Mouse (Mus musculus): ENCODE measurements around the gene Ascl5.

Ascl5 gene

DNA sequence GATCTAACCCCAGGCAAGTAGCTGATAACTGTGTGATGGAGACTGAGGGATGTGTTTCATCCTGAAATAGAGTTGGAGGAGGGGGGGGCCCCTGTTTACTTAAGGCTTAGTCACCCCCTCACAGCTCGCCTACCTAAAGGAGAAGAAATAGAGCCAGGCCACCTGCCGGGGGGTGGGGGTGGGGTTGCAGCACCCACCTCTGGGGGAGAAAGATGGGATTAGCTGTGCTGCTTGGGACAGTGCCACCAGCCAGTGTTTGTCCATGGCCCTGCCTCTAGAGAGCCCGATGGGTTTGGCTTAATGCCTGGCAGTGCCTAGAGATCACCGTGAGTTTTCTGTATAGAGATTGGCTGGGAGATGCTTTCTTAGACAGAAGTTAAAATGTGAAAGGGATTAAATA lies 9.7 kb upstream of the Ascl5 start:
- TF ChIP-seq NANOG (IDR thresholded peaks at IDR 0.05; ENCODE audit: borderline replicate concordance, low read length) = no peak
- no peak for TF ChIP-seq POU5F1 (IDR thresholded peaks at IDR 0.05; ENCODE audit: borderline replicate concordance, low read length)
- TF ChIP-seq CTCF (conservative IDR thresholded peaks at IDR 0.05; ENCODE audit: low read length) = no peak
- H3K27me3 ChIP-seq (ENCODE audit: insufficient read depth, low read length) = peaks cover 30% of the 10 kb centered on the region
- no peaks in the 10 kb centered on the region for H3K36me3 ChIP-seq (ENCODE audit: insufficient read depth, low read length)
- peaks cover 5% of the 10 kb centered on the region; the same call in 1 of the 2 replicates for H3K4me1 ChIP-seq (replicated peaks; ENCODE audit: low read depth, low read length)
- H3K9me3 ChIP-seq (ENCODE audit: low read length) = 0 out of 2 replicates have a peak, but pooled peaks cover 1% of the 10 kb centered on the region
- no peak overlapping the region for H3K4me3 ChIP-seq (replicated peaks; ENCODE audit: low read length)

- peaks cover 45% of the 10 kb centered on the region for H3K27me3 ChIP-seq (ENCODE audit: insufficient read depth, low read length)
- H3K4me3 ChIP-seq (replicated peaks; ENCODE audit: low read length) = no peak overlapping the region
- no peaks in the 10 kb centered on the region for H3K36me3 ChIP-seq (ENCODE audit: insufficient read depth, low read length)
- peaks cover 7% of the 10 kb centered on the region for H3K4me1 ChIP-seq (replicated peaks; ENCODE audit: low read depth, low read length)
- TF ChIP-seq NANOG (IDR thresholded peaks at IDR 0.05; ENCODE audit: borderline replicate concordance, low read length) (no peak), CTCF (conservative IDR thresholded peaks at IDR 0.05; ENCODE audit: low read length) (peak; percentile 65), POU5F1 (IDR thresholded peaks at IDR 0.05; ENCODE audit: borderline replicate concordance, low read length) (no peak)
- 0 out of 2 replicates have a peak, but pooled peaks cover 3% of the 10 kb centered on the region for H3K9me3 ChIP-seq (ENCODE audit: low read length)
These were observed 4.8 kb upstream of the Ascl5 start for GRCm38 (mm10) chr1:136045774-136046173.

DNA sequence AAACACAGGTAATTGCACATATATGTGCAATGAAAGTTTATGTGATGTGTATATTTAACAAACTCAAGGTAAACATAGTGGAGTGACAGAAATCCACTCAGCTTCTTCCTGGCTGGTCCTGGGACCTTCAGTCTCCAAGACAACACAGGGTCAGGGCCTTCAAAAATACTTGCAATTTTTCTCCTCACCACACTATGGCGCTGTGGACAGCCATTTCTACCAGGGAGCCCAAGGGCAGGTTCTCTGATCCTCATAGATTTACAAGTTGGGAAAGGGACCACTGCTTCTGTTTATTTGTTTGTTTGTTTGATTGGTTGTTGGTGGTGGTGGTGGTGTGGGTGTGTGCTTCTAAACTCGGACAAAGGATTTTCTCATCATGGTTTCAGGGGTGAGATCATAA lies 3.2 kb upstream of the Ascl5 start:
- Histone ChIP-seq H3K9me3 (ENCODE audit: low read length) (0 out of 2 replicates have a peak, but pooled peaks cover 3% of the 10 kb centered on the region), H3K4me1 (replicated peaks; ENCODE audit: low read depth, low read length) (peaks cover 13% of the 10 kb centered on the region), H3K36me3 (ENCODE audit: insufficient read depth, low read length) (no peaks in the 10 kb centered on the region), H3K27me3 (ENCODE audit: insufficient read depth, low read length) (peaks cover 52% of the 10 kb centered on the region), H3K4me3 (replicated peaks; ENCODE audit: low read length) (no peak overlapping the region)
- TF ChIP-seq POU5F1 (IDR thresholded peaks at IDR 0.05; ENCODE audit: borderline replicate concordance, low read length) (no peak), NANOG (IDR thresholded peaks at IDR 0.05; ENCODE audit: borderline replicate concordance, low read length) (no peak), CTCF (conservative IDR thresholded peaks at IDR 0.05; ENCODE audit: low read length) (peak; percentile 41)

DNA sequence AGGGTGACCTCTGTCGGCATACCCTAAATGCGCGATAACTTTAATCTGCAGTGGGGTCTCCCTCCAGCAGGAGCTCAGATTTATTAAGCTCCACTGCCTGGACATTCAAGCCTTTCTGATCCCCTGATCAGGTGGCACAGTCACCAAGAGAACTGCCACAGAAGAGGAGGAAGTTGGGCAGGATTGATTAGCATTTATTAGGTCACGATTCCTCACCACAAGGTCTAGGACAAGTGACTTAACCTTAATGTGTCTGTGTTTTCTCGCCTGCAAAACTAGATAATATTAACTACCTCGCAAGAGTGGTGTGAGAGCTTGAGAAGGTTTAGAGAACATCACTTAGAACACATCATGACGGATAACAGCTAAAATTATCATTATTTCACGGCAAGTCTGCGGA lies 2.7 kb upstream of the Ascl5 start:
- Histone ChIP-seq H3K4me3 (replicated peaks; ENCODE audit: low read length) (no peak overlapping the region), H3K36me3 (ENCODE audit: insufficient read depth, low read length) (no peaks in the 10 kb centered on the region), H3K4me1 (replicated peaks; ENCODE audit: low read depth, low read length) (peaks cover 17% of the 10 kb centered on the region), H3K9me3 (ENCODE audit: low read length) (0 out of 2 replicates have a peak, but pooled peaks cover 3% of the 10 kb centered on the region), H3K27me3 (ENCODE audit: insufficient read depth, low read length) (peaks cover 53% of the 10 kb centered on the region)
- TF ChIP-seq POU5F1 (IDR thresholded peaks at IDR 0.05; ENCODE audit: borderline replicate concordance, low read length) (no peak), NANOG (IDR thresholded peaks at IDR 0.05; ENCODE audit: borderline replicate concordance, low read length) (no peak), CTCF (conservative IDR thresholded peaks at IDR 0.05; ENCODE audit: low read length) (no peak)

GRCm38 (mm10) chr1:136051013-136051315 lies 360 bp downstream of the Ascl5 start:
- peaks cover 19% of the 10 kb centered on the region for H3K4me1 ChIP-seq (replicated peaks; ENCODE audit: low read depth, low read length)
- H3K36me3 ChIP-seq (ENCODE audit: insufficient read depth, low read length) = no peaks in the 10 kb centered on the region
- H3K4me3 ChIP-seq (replicated peaks; ENCODE audit: low read length) = peak overlapping the region; percentile 70
- peaks cover 66% of the 10 kb centered on the region for H3K27me3 ChIP-seq (ENCODE audit: insufficient read depth, low read length)
- TF ChIP-seq NANOG (IDR thresholded peaks at IDR 0.05; ENCODE audit: borderline replicate concordance, low read length) (no peak), POU5F1 (IDR thresholded peaks at IDR 0.05; ENCODE audit: borderline replicate concordance, low read length) (no peak), CTCF (conservative IDR thresholded peaks at IDR 0.05; ENCODE audit: low read length) (no peak)
- 0 out of 2 replicates have a peak, but pooled peaks cover under 1% of the 10 kb centered on the region for H3K9me3 ChIP-seq (ENCODE audit: low read length)

- H3K36me3 ChIP-seq (ENCODE audit: insufficient read depth, low read length) = no peaks in the 10 kb centered on the region
- no peak for TF ChIP-seq POU5F1 (IDR thresholded peaks at IDR 0.05; ENCODE audit: borderline replicate concordance, low read length)
- no peak for TF ChIP-seq NANOG (IDR thresholded peaks at IDR 0.05; ENCODE audit: borderline replicate concordance, low read length)
- peak; percentile 55 for TF ChIP-seq CTCF (conservative IDR thresholded peaks at IDR 0.05; ENCODE audit: low read length)
These were observed 861 bp downstream of the Ascl5 start for GRCm38 (mm10) chr1:136051465-136051864.

DNA sequence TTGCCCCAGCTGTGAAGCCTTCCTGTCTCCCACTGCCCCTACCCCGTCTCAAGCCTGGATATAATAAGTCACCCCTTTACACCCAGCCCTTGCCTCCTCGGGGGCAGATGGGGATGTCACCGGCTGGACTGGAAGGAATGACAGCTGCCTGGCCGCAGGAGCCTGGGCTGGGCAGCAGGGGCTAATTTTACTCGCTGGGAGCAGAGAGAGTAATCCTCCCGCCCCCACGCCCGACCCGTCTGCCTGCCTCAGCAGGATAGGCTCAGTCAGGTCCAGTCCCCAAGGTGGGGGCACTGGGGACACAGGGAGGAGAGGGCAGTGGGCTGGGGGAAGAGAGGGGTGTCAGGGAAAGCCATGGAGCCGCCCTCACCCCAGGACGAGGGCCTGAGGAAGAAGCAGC lies 1.9 kb downstream of the Ascl5 start, which contains the start of gene Cacna1s:
Gene Cacna1s (plus strand): TSS at position 204 of the 400 bp plus-strand sequence.
- TF ChIP-seq NANOG (IDR thresholded peaks at IDR 0.05; ENCODE audit: borderline replicate concordance, low read length) = no peak
- no peaks in the 10 kb centered on the region for H3K36me3 ChIP-seq (ENCODE audit: insufficient read depth, low read length)
- H3K9me3 ChIP-seq (ENCODE audit: low read length) = no peaks in the 10 kb centered on the region
- H3K4me3 ChIP-seq (replicated peaks; ENCODE audit: low read length) = no peak within 1 kb of the TSS
- H3K27me3 ChIP-seq (ENCODE audit: insufficient read depth, low read length) = peaks cover 66% of the 10 kb centered on the region
- H3K4me1 ChIP-seq (replicated peaks; ENCODE audit: low read depth, low read length) = peaks cover 19% of the 10 kb centered on the region

More at GRCm38 (mm10) chr1:136051465-136051864, 861 bp downstream of the Ascl5 start:
- H3K27me3 ChIP-seq (ENCODE audit: insufficient read depth, low read length) = peaks cover 66% of the 10 kb centered on the region
- peak overlapping the region; percentile 70 for H3K4me3 ChIP-seq (replicated peaks; ENCODE audit: low read length)
- peaks cover 19% of the 10 kb centered on the region for H3K4me1 ChIP-seq (replicated peaks; ENCODE audit: low read depth, low read length)
- no peaks in the 10 kb centered on the region for H3K9me3 ChIP-seq (ENCODE audit: low read length)

GRCm38 (mm10) chr1:136055771-136056170 lies 5.2 kb downstream of the Ascl5 start:
- Histone ChIP-seq H3K4me3 (replicated peaks; ENCODE audit: low read length) (no peak overlapping the region), H3K36me3 (ENCODE audit: insufficient read depth, low read length) (no peaks in the 10 kb centered on the region), H3K9me3 (ENCODE audit: low read length) (no peaks in the 10 kb centered on the region), H3K4me1 (replicated peaks; ENCODE audit: low read depth, low read length) (peaks cover 12% of the 10 kb centered on the region), H3K27me3 (ENCODE audit: insufficient read depth, low read length) (peaks cover 51% of the 10 kb centered on the region)
- TF ChIP-seq NANOG (IDR thresholded peaks at IDR 0.05; ENCODE audit: borderline replicate concordance, low read length) = no peak
- TF ChIP-seq CTCF (conservative IDR thresholded peaks at IDR 0.05; ENCODE audit: low read length) = no peak

GRCm38 (mm10) chr1:136058594-136058993 lies 8.0 kb downstream of the Ascl5 start:
- peaks cover 32% of the 10 kb centered on the region for H3K27me3 ChIP-seq (ENCODE audit: insufficient read depth, low read length)
- no peaks in the 10 kb centered on the region for H3K36me3 ChIP-seq (ENCODE audit: insufficient read depth, low read length)
- H3K4me3 ChIP-seq (replicated peaks; ENCODE audit: low read length) = no peak overlapping the region
- no peak for TF ChIP-seq NANOG (IDR thresholded peaks at IDR 0.05; ENCODE audit: borderline replicate concordance, low read length)
- no peak for TF ChIP-seq POU5F1 (IDR thresholded peaks at IDR 0.05; ENCODE audit: borderline replicate concordance, low read length)
- no peak for TF ChIP-seq CTCF (conservative IDR thresholded peaks at IDR 0.05; ENCODE audit: low read length)
- no peaks in the 10 kb centered on the region for H3K9me3 ChIP-seq (ENCODE audit: low read length)
- H3K4me1 ChIP-seq (replicated peaks; ENCODE audit: low read depth, low read length) = no peaks in the 10 kb centered on the region; the same call in 1 of the 2 replicates

Measured in E14TG2a.4 (cell line).